Mouse (Mus musculus) layer of hippocampus, adult 2 months (tissue): ENCODE measurements around the gene Gm10300. TPM values are rescaled to one million over a fixed set of nuclear protein-coding genes. Genes with fewer than 3 reads are reported as not detected.

Experiments used
- DNase-seq, 2 experiments: peaks; one replicate each; pipeline ENCODE4 v3.0.0; 2022; ENCODE audit warnings: low spot score in 2 of 2
- H3K27ac ChIP-seq: fragments of 200-600 bp; 2 replicates; pipeline ENCODE4 v1.8.1; 2022
- H3K4me3 ChIP-seq: fragments of 200-600 bp; 2 replicates; pipeline ENCODE4 v1.8.1; 2022; ENCODE audit warnings: mild to moderate bottlenecking
- CTCF ChIP-seq: fragments of 200-600 bp; conservative IDR thresholded peaks from 2 replicates; pipeline ENCODE4 v1.8.1; 2022; ENCODE audit warnings: antibody characterized with exemption, mild to moderate bottlenecking, moderate library complexity
- total RNA-seq, 2 experiments: library from RNA; stranded (reverse); gene quantifications; 2 replicates each; pipeline ENCODE4 v1.2.3; 2021

Gene Gm10300
- total RNA-seq, 2 experiments from 2014 or later = not detected

DNA sequence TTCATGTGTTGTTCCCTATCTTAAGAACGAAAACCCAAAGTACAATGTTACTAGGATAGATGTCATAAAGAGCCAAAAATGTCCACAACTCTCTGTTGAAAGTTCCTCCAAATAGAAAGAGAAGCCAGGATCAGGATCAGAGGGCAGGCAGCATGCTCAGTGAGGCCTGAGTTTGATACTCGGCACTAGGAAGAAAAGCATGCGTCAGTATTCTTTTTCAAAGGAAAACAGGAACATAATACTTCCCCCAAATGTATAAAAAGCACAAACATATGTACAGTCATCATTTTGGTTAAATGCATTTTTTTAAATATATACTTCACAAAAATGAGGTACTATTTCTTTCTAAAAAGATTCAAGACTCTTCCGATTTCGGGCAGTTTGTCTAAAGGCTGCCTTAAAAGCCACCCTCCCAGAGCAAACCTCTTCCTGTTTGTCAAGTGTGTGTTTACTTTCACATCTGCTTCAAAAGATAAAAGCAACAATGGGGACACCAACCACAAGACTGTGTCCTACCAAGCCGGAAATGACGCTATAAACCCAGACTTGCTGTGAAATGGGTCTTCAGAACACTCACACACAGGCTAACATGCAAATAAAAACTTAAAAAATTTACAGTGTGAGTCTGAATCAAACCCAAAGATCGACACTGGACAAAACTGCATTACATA lies 34.4 kb upstream of the Gm10300 start:
- Histone ChIP-seq H3K4me3 (no peak overlapping the region), H3K27ac (peak overlapping the region; percentile 37; the same call in 1 of the 2 replicates)
- TF ChIP-seq CTCF = no peak

DNA sequence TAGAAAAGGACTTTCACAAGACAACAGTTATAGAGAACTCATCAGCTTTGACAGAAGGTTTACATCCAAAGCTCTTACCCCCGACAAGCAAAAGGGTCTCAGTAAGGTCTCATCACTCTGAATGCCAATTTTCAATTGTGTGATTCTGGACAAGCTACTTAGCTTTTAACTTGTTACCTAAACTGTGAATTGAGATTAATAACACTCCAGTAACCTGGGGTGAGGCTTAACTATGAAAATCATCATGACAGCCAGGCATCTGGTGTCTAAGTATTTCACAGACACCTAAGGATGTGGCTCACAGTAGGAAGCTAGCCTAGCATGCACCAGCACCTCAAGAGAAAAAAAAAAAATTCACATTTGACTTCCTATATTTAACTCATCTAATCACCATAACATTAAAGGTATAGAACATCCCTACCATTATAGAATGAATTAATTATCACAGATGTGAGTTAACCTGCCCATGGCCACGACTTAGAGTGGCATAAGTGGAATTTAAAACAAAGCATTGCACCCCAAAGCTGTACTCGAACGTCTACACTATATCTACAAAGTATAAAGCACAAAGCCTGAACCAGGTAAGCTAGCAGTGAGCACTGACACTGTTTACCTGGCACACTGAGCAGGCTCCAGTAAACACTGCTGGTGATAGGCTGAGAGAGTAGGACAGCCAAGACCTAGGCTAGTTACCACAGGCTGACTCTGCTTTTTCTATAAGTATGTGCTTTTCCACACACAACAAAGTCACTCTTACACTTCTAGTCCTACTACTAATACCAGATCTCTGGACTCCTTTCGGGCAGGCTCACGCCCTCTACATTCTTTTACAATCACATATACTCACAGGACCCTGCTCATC lies 32.8 kb upstream of the Gm10300 start:
- TF ChIP-seq CTCF = no peak
- H3K27ac ChIP-seq = no peak overlapping the region
- DNase-seq = no peak
- no peak overlapping the region for H3K4me3 ChIP-seq

More for the DNA sequence above, 34.4 kb upstream of the Gm10300 start:
- no peak for DNase-seq

DNA sequence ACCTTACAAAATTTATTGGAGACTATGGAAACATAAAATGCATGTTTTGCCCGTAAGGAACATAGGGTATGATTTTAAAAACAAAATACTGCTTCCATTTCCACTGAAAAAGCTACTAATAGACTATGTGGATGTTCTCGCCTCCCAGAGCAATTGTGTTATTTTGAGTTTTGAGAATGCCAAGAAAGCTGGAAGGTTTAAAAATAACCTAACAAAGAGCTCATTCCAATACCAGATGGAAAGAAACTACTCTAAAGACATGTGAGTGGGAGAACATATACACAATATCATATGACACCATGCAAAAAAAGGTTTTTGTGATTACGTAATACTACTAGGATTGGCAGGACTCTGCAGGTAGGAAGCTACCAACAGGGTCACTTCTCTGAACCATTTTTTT lies 30.8 kb upstream of the Gm10300 start:
- DNase-seq = no peak
- TF ChIP-seq CTCF = no peak
- Histone ChIP-seq H3K4me3 (no peak overlapping the region), H3K27ac (no peak overlapping the region)

- H3K27ac ChIP-seq = peak overlapping the region; percentile 55; the same call in 1 of the 2 replicates
- DNase-seq = peak in 1 of 2 experiments; percentile 12
- no peak for TF ChIP-seq CTCF
Observed at GRCm38 (mm10) chr4:132048011-132048991, 26.2 kb upstream of the Gm10300 start.

DNA sequence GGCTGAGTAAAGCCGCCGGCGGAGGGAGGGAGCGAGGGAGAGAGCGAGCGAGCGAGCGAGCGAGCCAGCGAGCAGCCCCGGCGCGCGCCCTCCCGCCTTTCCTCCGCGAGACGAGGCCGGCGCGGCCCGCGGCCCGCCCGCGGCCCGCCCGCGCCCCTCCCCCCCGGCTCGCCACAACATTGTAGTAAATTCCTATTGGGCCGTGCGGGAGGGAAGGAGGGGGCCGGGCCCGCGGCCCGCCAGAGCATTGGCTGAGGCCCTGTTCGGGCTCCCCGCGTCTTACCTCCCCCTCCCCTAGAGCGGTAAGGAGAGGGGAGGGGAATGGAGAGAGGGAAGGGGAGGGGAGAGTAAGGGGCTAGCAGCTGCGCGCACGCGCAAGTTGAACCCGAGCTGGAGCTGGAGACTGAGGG lies 25.5 kb upstream of the Gm10300 start:
- peak overlapping the region; percentile 55; the same call in 1 of the 2 replicates for H3K27ac ChIP-seq

More at GRCm38 (mm10) chr4:132048011-132048991, 26.2 kb upstream of the Gm10300 start:
- peak overlapping the region; percentile 71 for H3K4me3 ChIP-seq

GRCm38 (mm10) chr4:132049549-132050200 lies 24.8 kb upstream of the Gm10300 start:
- no peak for TF ChIP-seq CTCF
- no peak for DNase-seq
- H3K4me3 ChIP-seq = peak overlapping the region; percentile 71
- H3K27ac ChIP-seq = no peak overlapping the region

More for the DNA sequence above, 25.5 kb upstream of the Gm10300 start:
- TF ChIP-seq CTCF = no peak
- H3K4me3 ChIP-seq = peak overlapping the region; percentile 71
- DNase-seq = peak; percentile 81 to 84

- Histone ChIP-seq H3K4me3 (no peak overlapping the region), H3K27ac (no peak overlapping the region)
- TF ChIP-seq CTCF = no peak
- no peak for DNase-seq
Observed at GRCm38 (mm10) chr4:132051321-132052275, 22.9 kb upstream of the Gm10300 start.

- H3K27ac ChIP-seq = no peak overlapping the region
- no peak for TF ChIP-seq CTCF
Observed at GRCm38 (mm10) chr4:132057311-132057710, 17.2 kb upstream of the Gm10300 start.

DNA sequence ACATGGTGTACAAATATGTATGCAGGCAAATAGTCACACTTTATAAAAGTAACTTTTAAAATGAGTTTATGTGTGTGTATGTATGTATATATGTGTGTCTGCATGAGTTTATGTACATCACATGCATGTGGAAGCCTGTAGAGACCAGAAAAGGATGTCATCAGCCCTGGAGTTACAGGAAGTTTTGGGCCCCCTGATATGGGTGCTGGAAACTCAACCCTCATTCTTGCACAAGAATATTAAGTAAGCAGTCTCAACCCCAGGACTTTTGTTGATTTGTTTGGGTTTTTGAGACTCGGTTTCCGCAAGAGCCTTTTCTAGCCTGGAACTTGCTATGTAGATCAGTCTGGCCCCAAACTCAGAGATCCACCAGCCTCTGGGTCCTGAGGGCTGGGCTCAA lies 15.0 kb upstream of the Gm10300 start:
- TF ChIP-seq CTCF = no peak

More at GRCm38 (mm10) chr4:132057311-132057710, 17.2 kb upstream of the Gm10300 start:
- DNase-seq = no peak
- no peak overlapping the region for H3K4me3 ChIP-seq

GRCm38 (mm10) chr4:132060040-132060832 lies 14.3 kb upstream of the Gm10300 start:
- no peak overlapping the region for H3K27ac ChIP-seq
- no peak for DNase-seq
- TF ChIP-seq CTCF = no peak
- H3K4me3 ChIP-seq = no peak overlapping the region

More for the DNA sequence above, 15.0 kb upstream of the Gm10300 start:
- Histone ChIP-seq H3K27ac (no peak overlapping the region), H3K4me3 (no peak overlapping the region)
- no peak for DNase-seq
